Mouse (Mus musculus): ENCODE measurements around the gene Cidec. TPM values are rescaled to one million over a fixed set of nuclear protein-coding genes. Genes with fewer than 3 reads are reported as not detected.

Cidec gene
- total RNA-seq, 2 experiments from 2014 or later = not detected

GRCm38 (mm10) chr6:113451839-113452238 is 16.3 kb upstream of the Cidec start:
- no peak for ATAC-seq (replicated peaks; ENCODE audit: low FRiP score, low TSS enrichment, poor library complexity, severe bottlenecking)

GRCm38 (mm10) chr6:113447639-113448038 is 12.1 kb upstream of the Cidec start:
- no peak for ATAC-seq (replicated peaks; ENCODE audit: low FRiP score, low TSS enrichment, poor library complexity, severe bottlenecking)

- ATAC-seq (replicated peaks; ENCODE audit: low FRiP score, low TSS enrichment, poor library complexity, severe bottlenecking) = no peak
These were observed 8.8 kb upstream of the Cidec start for GRCm38 (mm10) chr6:113444207-113444965.

GRCm38 (mm10) chr6:113443091-113443490 is 7.5 kb upstream of the Cidec start:
- ATAC-seq (replicated peaks; ENCODE audit: low FRiP score, low TSS enrichment, poor library complexity, severe bottlenecking) = peak; percentile 39; the same call in 1 of the 2 replicates

GRCm38 (mm10) chr6:113442442-113443090 is 7.0 kb upstream of the Cidec start, which contains the start of gene Jagn1:
Gene Jagn1, plus strand, starts transcription at chr6:113442569.
- peak; percentile 83 for ATAC-seq (replicated peaks; ENCODE audit: low FRiP score, low TSS enrichment, poor library complexity, severe bottlenecking)

DNA sequence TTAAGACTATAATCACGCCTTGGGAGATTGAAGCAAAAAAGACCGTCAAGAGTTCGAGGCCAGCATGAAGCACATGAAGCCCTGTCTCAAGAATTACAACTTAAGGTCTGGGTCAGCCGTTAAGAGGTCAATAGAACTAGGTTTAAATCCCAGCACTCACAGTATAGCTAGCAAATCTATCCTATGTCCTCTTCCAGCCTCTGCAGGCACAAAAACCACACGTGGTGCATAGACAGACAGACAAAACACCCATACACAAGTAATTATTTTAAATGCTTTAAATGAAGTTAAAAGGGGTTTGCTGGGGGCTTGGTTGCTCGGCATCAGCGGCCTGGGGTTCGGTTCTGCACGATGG is 6.5 kb upstream of the Cidec start:
- ATAC-seq (replicated peaks; ENCODE audit: low FRiP score, low TSS enrichment, poor library complexity, severe bottlenecking) = no peak

DNA sequence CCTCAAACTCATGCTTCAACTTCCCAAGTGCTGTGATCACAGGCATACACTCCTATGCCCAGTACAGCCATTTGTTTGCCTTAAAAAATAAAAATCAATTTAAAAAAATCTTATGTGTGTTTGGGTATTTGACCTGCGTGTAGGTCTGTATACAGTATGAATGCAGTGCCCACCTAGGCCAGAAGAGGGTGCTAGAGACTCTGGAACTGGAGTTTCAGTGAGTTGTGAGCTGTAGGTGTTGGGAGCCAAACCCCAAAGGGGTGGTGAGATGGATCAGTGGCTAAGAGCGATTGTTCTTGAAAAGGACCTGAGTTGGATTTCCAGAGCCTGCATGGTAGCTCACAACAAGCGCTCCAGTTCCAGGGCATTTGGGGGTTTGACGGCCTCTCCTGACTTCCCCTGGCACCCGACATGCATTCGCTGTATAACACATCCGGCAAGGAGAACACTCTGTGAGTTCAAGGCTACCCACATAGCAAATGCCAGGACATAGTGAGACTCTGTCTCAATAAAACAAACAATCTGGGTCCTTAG is 5.7 kb upstream of the Cidec start:
- ATAC-seq (replicated peaks; ENCODE audit: low FRiP score, low TSS enrichment, poor library complexity, severe bottlenecking) = peak; percentile 72

DNA sequence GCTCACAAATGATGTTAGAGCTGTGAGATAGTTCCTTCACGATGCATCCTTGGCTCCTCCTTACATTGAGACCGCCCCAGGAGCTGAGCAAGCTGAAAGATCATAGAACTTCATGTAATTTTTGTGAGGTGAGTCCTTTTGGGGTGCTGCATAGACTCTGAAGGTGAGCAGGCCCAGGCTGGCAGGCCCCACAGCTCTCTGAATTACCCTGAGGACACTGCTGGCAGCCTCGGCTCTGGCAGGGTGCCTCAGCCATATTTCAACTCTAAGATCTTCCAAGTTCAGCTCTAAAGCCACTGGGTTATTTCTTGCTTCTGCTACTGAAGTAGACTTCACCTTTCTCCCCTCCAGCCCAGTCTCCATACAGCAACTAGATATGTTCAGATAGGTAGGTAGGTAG is 5.1 kb upstream of the Cidec start:
- ATAC-seq (replicated peaks; ENCODE audit: low FRiP score, low TSS enrichment, poor library complexity, severe bottlenecking) = no peak

- no peak for ATAC-seq (replicated peaks; ENCODE audit: low FRiP score, low TSS enrichment, poor library complexity, severe bottlenecking)
These were observed 3.3 kb upstream of the Cidec start for GRCm38 (mm10) chr6:113438721-113439430.

- no peak for ATAC-seq (replicated peaks; ENCODE audit: low FRiP score, low TSS enrichment, poor library complexity, severe bottlenecking)
These were observed 1.6 kb upstream of the Cidec start for GRCm38 (mm10) chr6:113437135-113437534.

GRCm38 (mm10) chr6:113434691-113435090 is 869 bp downstream of the Cidec start:
- no peak for ATAC-seq (replicated peaks; ENCODE audit: low FRiP score, low TSS enrichment, poor library complexity, severe bottlenecking)

DNA sequence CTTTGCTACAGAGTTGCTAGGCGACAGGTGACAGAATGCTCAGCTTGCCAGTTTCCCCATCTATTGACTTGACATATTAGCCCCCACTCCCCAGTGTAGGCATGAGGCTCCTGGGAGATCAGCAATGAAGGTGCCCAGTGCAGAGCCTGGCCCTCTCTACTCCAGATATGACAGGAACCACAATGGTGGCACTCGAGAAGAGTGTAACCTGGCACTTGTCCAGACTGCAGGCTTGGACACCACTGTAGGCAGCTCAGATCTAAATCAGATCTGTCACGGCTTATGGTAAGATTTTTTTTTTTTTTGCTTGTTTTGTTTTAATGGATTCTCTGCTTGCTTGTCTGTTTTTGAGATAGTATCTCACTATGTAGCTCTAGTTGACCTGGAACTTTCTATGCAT is 1.9 kb downstream of the Cidec start:
- ATAC-seq (replicated peaks; ENCODE audit: low FRiP score, low TSS enrichment, poor library complexity, severe bottlenecking) = no peak

- ATAC-seq (replicated peaks; ENCODE audit: low FRiP score, low TSS enrichment, poor library complexity, severe bottlenecking) = no peak
These were observed 3.8 kb downstream of the Cidec start for GRCm38 (mm10) chr6:113431801-113432200.

DNA sequence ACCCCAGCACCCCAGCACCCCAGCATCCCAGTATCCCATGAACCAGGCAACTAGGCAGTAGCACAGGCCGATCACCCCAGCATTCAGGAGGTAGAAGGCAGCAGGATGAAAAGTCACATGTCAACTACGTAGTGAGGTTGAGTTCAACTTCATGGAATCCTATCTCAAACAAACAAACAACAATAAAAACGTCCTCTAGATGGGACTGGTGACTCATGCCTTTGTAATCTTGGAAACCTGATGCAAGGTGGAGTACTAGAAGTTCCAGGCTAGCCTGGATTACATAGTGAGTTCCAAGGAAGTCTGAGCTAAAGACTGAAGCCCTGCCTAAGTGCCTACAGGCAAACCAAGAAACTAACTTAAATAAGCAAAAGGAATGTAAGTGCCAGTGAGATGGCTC is 4.7 kb downstream of the Cidec start:
- no peak for ATAC-seq (replicated peaks; ENCODE audit: low FRiP score, low TSS enrichment, poor library complexity, severe bottlenecking)

DNA sequence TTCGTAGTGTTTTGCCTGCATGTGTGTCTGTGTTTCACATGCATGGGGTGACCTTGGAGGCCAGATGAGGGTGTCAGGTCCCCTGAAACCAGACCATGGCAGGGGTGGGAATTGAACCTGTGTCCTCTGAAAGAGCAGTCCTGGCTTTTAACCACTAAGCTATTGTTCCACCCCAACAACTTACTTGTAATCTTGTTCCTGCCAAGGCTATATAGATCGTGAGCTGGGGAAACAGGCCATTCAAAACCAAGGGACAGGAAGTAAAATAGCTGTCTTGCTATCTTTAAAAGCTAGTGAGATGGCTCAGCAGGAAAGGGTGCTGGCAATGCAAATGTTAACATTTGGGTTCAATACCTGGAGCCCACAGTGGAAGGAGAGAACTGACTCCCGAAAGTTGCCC is 5.6 kb downstream of the Cidec start:
- ATAC-seq (replicated peaks; ENCODE audit: low FRiP score, low TSS enrichment, poor library complexity, severe bottlenecking) = no peak

- ATAC-seq (replicated peaks; ENCODE audit: low FRiP score, low TSS enrichment, poor library complexity, severe bottlenecking) = no peak
These were observed 7.6 kb downstream of the Cidec start for GRCm38 (mm10) chr6:113428006-113428405.

DNA sequence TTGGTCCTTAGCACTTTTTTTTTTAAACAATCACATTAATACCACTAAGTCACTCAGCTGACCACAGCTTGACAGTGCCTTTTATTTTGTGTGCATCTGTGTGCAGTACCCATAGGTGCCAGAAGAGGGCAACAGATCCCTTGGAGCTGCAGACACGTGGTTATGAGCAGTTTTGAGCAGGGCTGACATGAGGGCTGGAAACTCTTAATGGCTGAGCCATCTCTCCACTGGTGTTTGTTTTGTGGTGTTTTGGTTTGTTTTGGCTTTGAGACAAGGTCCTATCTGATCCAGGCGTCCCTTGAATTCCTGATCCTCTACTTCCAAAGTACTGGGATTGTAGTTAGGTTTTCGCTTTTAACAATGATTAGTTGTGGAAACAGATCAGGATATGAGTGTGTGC is 8.2 kb downstream of the Cidec start:
- ATAC-seq (replicated peaks; ENCODE audit: low FRiP score, low TSS enrichment, poor library complexity, severe bottlenecking) = peak; percentile 79

GRCm38 (mm10) chr6:113426696-113427095 is 8.9 kb downstream of the Cidec start:
- no peak for ATAC-seq (replicated peaks; ENCODE audit: low FRiP score, low TSS enrichment, poor library complexity, severe bottlenecking)

DNA sequence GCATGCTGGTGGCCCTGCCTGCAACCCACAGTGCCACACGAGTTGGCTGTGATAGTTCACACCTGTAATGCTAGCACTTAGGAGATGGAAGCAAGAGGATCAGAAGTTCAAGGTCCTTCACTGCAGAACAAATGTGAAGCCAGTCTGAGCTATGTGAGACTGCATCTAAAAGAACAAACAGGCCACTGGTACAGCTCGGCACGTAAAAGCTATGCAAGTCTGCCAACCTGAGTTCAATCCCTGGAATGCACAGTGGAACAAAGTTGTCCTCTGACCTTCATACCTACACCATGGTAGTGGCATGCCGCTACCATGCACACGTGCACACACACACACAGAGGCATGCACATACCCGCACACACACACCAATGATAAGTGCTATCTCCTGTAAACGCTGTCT is 11.4 kb downstream of the Cidec start:
- ATAC-seq (replicated peaks; ENCODE audit: low FRiP score, low TSS enrichment, poor library complexity, severe bottlenecking) = no peak

DNA sequence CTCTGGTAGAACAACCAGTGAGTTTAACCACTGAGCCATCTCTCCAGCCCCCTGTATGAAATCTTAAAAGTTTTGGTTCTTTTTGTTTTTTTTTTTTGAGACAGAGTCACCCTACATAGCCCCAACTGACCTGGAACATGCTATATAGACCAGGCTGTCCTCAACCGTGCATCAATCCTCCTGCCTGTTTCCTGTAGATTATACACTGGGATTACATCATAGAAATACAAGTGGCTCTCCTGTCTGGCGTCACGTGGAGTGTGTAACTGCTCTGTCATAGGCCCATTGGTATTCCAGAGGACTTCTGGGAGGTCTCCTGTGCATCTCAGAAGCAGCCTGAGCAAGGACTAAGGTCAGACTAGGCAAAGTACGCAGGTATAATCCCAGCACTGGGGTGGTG is 12.6 kb downstream of the Cidec start:
- ATAC-seq (replicated peaks; ENCODE audit: low FRiP score, low TSS enrichment, poor library complexity, severe bottlenecking) = no peak
